Mouse (Mus musculus) hindbrain, embryonic 15.5 days (tissue): ENCODE measurements around the gene Rerg. TPM values are rescaled to one million over a fixed set of nuclear protein-coding genes. Genes with fewer than 3 reads are reported as not detected.

Source experiments
- ATAC-seq: fragments of 200-750 bp; cut with Nextera tagmentation; 2 replicates; pipeline ENCODE4 v1.8.0; 2017; ENCODE audit warnings: low read depth, moderate number of reproducible peaks, moderate TSS enrichment; ENCODE audit not compliant: low FRiP score
- H3K27ac ChIP-seq: fragments of 300-500 bp; sonication (generic); replicated peaks from 2 replicates; pipeline ENCODE4 v1.5.1; 2015; ENCODE audit warnings: mild to moderate bottlenecking, inconsistent platforms
- H3K27me3 ChIP-seq: fragments of 300-500 bp; sonication (generic); 2 replicates; pipeline ENCODE4 v1.6.1; 2015; ENCODE audit warnings: control low read depth, inconsistent platforms
- H3K36me3 ChIP-seq: fragments of 300-500 bp; sonication (generic); 2 replicates; pipeline ENCODE4 v1.6.1; 2015; ENCODE audit warnings: control low read depth, inconsistent platforms
- H3K4me1 ChIP-seq: fragments of 300-500 bp; sonication (generic); replicated peaks from 2 replicates; pipeline ENCODE4 v1.6.1; 2015; ENCODE audit warnings: control low read depth, inconsistent platforms
- H3K4me2 ChIP-seq: fragments of 300-500 bp; sonication (generic); 2 replicates; pipeline ENCODE4 v1.6.1; 2015; ENCODE audit warnings: moderate library complexity, mild to moderate bottlenecking, inconsistent platforms
- H3K4me3 ChIP-seq: fragments of 300-500 bp; sonication (generic); 2 replicates; pipeline ENCODE4 v1.5.1; 2015; ENCODE audit warnings: mild to moderate bottlenecking, inconsistent platforms
- H3K9ac ChIP-seq: fragments of 300-500 bp; sonication (generic); 2 replicates; pipeline ENCODE4 v1.6.1; 2015; ENCODE audit warnings: inconsistent platforms
- H3K9me3 ChIP-seq: fragments of 300-500 bp; sonication (generic); 2 replicates; pipeline ENCODE4 v1.6.1; 2016; ENCODE audit warnings: control low read depth, inconsistent platforms
- WGBS: fragments of 180-500 bp; shearing (Covaris S2); methylation state at CpG from one replicate; pipeline ENCODE4 v1.1.7; 2015; 5-methylcytosine and 5-hydroxymethylcytosine counted together
- polyA plus RNA-seq: library from polyadenylated mRNA; unstranded; fragments of >200 nt; fragmentation: Nextera tagmentation; extraction: Ambion mirVana; gene quantifications from 2 replicates; pipeline ENCODE4 v1.2.1, GENCODE M21; 2015

The Rerg gene
- polyA plus RNA-seq, 1 experiment from 2014 or later: 7.5 TPM

- Histone ChIP-seq H3K4me1 (peaks cover 10% of the 10 kb centered on the region; the same call in 1 of the 2 replicates), H3K4me3 (no peak overlapping the region), H3K36me3 (no peaks in the 10 kb centered on the region), H3K27ac (no peak overlapping the region), H3K9ac (no peak overlapping the region), H3K4me2 (no peak overlapping the region), H3K27me3 (no peaks in the 10 kb centered on the region), H3K9me3 (no peaks in the 10 kb centered on the region)
- no peak for ATAC-seq
- WGBS: 85% methylated on average over 3 of the region's 3 CpGs
Observed at GRCm38 (mm10) chr6:137125006-137125405, 45.3 kb downstream of the Rerg start.

GRCm38 (mm10) chr6:137116849-137117473, 53.3 kb downstream of the Rerg start:
- Histone ChIP-seq H3K4me2 (no peak overlapping the region), H3K27ac (no peak overlapping the region), H3K9ac (no peak overlapping the region), H3K4me1 (no peaks in the 10 kb centered on the region), H3K9me3 (no peaks in the 10 kb centered on the region), H3K4me3 (no peak overlapping the region), H3K36me3 (no peaks in the 10 kb centered on the region), H3K27me3 (no peaks in the 10 kb centered on the region)
- ATAC-seq: no peak
- 83% methylated on average over 1 of the region's 1 CpGs for WGBS

GRCm38 (mm10) chr6:137114859-137115258, 55.4 kb downstream of the Rerg start:
- Histone ChIP-seq H3K4me2 (no peak overlapping the region), H3K27ac (no peak overlapping the region), H3K4me3 (no peak overlapping the region), H3K9me3 (no peaks in the 10 kb centered on the region), H3K9ac (no peak overlapping the region), H3K4me1 (no peaks in the 10 kb centered on the region), H3K36me3 (no peaks in the 10 kb centered on the region), H3K27me3 (no peaks in the 10 kb centered on the region)
- WGBS: 77% methylated on average over 7 of the region's 7 CpGs
- ATAC-seq: no peak

- H3K36me3 ChIP-seq: no peaks in the 10 kb centered on the region
- H3K9ac ChIP-seq: no peak overlapping the region
- H3K27me3 ChIP-seq: no peaks in the 10 kb centered on the region
- ATAC-seq: no peak
- 86% methylated on average over 9 of the region's 9 CpGs for WGBS
- no peaks in the 10 kb centered on the region for H3K4me1 ChIP-seq
- H3K4me3 ChIP-seq: no peak overlapping the region
- no peaks in the 10 kb centered on the region for H3K9me3 ChIP-seq
- H3K27ac ChIP-seq: no peak overlapping the region
- H3K4me2 ChIP-seq: no peak overlapping the region
Observed at GRCm38 (mm10) chr6:137111266-137111813, 59.0 kb downstream of the Rerg start.

GRCm38 (mm10) chr6:137110778-137111174, 59.5 kb downstream of the Rerg start:
- Histone ChIP-seq H3K9me3 (no peaks in the 10 kb centered on the region), H3K4me2 (no peak overlapping the region), H3K9ac (no peak overlapping the region), H3K27ac (no peak overlapping the region), H3K4me1 (no peaks in the 10 kb centered on the region), H3K27me3 (no peaks in the 10 kb centered on the region), H3K4me3 (no peak overlapping the region), H3K36me3 (no peaks in the 10 kb centered on the region)
- no peak for ATAC-seq
- whole genome bisulfite sequencing: 87% methylated on average over 6 of the region's 6 CpGs

DNA sequence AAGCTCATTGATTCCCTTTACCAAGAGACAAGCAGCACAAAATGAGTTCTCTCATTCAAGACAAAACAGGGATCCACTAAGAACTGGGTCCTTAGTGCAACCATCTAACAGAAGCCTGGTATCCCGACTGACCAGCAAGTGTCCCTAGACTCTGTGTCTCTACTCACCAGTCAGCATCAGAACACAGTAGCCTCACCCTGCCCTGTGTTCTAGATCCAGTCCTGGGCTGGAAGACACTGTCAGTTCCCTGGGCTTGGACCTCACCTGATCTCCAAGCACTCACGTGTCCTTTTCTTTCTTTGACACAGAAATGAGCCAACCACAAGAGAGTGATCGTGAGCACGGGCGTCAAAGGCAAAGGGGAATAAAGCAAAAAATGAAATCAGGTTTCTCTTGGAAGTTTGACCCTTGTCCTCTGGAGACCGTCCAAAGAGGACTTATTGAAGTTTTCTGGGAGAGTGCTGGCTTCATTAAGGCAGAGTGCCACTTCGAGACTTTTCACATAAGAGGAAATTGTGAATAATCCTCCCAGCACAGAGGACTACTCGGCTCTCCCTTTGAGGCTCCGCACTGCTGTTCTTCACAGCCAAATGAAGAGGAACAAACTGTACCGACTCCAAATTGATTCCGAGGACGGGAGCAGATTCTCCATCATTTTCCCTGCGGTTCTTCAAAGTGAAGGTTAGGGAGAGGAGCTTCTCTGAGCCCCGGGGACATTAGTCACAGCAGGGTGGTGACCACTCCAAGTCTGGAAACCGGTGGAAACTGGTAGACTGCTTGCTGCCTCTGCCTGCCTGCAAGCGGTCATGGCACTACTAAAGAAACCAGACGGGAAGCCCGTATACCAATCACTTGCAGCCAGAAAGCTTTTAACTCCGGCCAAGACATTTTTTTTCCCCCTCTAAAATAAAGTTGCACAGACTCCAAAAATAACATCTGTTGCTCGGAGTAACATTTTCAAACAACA, 60.2 kb downstream of the Rerg start:
- no peak overlapping the region for H3K4me3 ChIP-seq
- no peak overlapping the region for H3K27ac ChIP-seq
- no peaks in the 10 kb centered on the region for H3K27me3 ChIP-seq
- H3K9me3 ChIP-seq: no peaks in the 10 kb centered on the region
- H3K4me1 ChIP-seq: no peaks in the 10 kb centered on the region
- H3K36me3 ChIP-seq: no peaks in the 10 kb centered on the region
- WGBS: 81% methylated on average over 20 of the region's 20 CpGs
- no peak for ATAC-seq
- no peak overlapping the region for H3K9ac ChIP-seq
- H3K4me2 ChIP-seq: no peak overlapping the region

GRCm38 (mm10) chr6:137105285-137105684, 65.0 kb downstream of the Rerg start:
- H3K27ac ChIP-seq: no peak overlapping the region
- H3K9ac ChIP-seq: no peak overlapping the region
- H3K27me3 ChIP-seq: no peaks in the 10 kb centered on the region
- H3K36me3 ChIP-seq: no peaks in the 10 kb centered on the region
- H3K9me3 ChIP-seq: no peaks in the 10 kb centered on the region
- H3K4me3 ChIP-seq: no peak overlapping the region
- H3K4me1 ChIP-seq: no peaks in the 10 kb centered on the region
- WGBS: 90% methylated on average over 4 of the region's 4 CpGs
- ATAC-seq: no peak
- no peak overlapping the region for H3K4me2 ChIP-seq

DNA sequence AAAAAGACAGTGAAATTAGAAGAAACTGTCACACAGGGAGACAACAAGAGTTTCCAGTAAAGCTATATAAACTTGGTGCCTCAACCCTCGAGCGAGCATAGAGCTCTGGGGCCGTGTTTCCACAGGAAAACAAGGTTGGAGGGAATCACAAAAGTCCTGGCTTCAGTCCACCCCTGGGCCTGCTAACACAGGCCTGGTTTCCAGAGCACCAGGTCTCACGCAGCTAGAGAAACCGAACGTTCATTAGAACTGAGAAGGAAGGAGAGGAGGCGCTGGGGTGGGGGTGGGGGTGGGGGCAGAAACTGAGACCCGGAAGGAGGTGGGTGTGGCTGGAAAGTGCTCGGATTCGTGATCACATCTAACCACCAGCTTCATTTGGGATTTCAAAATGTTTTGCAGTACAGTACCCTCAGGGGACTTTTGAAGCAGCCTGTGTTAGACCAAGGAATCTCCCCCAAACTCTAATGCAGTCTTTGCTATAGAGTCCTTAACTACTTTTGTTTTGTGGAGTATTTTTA, 67.6 kb downstream of the Rerg start:
- Histone ChIP-seq H3K27ac (no peak overlapping the region), H3K27me3 (no peaks in the 10 kb centered on the region), H3K36me3 (no peaks in the 10 kb centered on the region), H3K4me2 (no peak overlapping the region), H3K4me1 (no peaks in the 10 kb centered on the region), H3K9me3 (no peaks in the 10 kb centered on the region), H3K9ac (no peak overlapping the region), H3K4me3 (no peak overlapping the region)
- 64% methylated on average over 10 of the region's 10 CpGs for WGBS
- ATAC-seq: no peak

DNA sequence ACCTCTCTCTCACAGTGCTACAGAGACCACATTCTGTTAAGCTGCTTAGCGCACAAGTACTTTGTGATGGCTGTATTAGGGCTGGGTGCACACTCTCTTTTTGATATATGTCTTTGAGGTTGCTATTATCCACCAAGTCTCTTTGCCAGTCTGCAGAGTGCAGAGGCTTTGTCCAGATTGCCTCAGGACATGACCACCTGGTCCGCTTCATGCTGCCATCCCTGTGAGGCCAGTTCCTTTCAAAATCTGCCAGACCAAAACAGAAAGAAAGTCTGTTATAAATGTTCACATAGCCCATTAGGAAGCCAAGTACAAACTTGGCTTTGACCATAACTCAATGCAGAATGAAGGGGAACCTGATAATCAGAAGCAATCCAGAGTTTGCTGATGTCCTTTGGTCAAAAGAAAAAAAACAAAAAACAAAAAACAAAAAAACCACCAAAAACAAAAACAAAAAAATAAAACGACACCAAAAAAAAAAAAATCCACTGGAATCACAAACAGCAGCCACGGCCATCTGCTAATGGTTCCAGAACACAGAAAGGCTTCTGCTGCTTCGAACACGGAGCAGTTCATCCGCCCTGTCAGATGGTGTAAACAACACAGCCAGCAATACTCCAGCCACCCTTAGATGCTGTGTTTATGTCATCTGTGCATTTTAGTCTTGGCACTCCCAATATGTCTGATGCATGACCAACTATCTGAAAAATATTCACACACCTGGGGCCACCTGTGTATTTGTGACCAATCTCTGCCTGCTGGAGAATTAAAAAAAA, 68.2 kb downstream of the Rerg start:
- Histone ChIP-seq H3K9me3 (no peaks in the 10 kb centered on the region), H3K36me3 (no peaks in the 10 kb centered on the region), H3K4me3 (no peak overlapping the region), H3K4me2 (no peak overlapping the region), H3K27me3 (no peaks in the 10 kb centered on the region), H3K9ac (no peak overlapping the region), H3K4me1 (no peaks in the 10 kb centered on the region), H3K27ac (no peak overlapping the region)
- no peak for ATAC-seq
- 74% methylated on average over 7 of the region's 7 CpGs for WGBS

- H3K27ac ChIP-seq: no peak overlapping the region
- no peak for ATAC-seq
- H3K4me2 ChIP-seq: no peak overlapping the region
- no peaks in the 10 kb centered on the region for H3K27me3 ChIP-seq
- no peak overlapping the region for H3K4me3 ChIP-seq
- H3K36me3 ChIP-seq: no peaks in the 10 kb centered on the region
- H3K9ac ChIP-seq: no peak overlapping the region
- WGBS: 65% methylated on average over 2 of the region's 2 CpGs
- H3K4me1 ChIP-seq: no peaks in the 10 kb centered on the region
- no peaks in the 10 kb centered on the region for H3K9me3 ChIP-seq
Observed at GRCm38 (mm10) chr6:137100259-137100658, 70.0 kb downstream of the Rerg start.

DNA sequence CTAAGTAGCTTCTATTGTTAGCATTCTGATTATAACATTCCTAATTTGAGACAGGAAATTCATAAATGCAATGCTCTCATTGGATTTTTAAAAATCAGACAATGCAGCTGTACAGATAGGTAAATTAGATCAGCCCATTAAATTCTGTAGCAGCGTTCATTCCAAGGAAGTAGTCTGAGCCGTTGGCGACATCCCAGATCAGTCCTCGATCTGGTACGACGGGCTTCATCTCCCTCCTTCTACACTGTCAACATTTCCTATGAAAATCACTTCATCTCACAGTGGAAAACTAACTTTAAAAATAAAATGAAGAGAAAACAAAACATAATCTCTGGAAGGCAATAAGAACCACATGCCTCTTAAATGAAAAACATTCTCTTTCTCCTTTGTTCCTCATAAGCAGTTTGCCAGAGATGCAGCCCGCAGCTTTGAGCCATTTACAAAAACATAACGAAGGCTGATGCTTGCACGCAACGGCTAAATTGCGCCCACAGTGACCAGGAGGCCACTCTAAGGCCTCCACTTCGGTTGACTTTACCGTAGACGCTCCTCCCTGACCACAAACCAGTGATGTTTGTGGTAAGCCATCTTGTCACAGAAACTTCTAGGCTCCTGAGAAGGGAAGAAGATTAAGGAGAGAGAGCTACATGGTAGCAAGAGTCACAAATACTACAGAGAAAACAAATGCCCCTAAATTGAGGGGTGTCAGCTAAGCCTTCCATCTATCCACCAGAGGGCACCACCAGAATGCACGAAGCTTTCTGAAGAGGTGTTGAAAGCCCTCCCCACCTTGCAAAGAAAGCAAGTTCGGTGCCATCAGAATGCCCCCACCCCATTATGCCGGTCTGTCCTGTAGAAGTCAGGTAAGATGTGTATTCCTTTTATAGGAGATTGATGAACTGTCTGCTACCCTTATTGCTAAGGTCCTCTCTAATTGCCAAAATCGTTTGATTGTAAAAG, 71.8 kb downstream of the Rerg start:
- Histone ChIP-seq H3K9me3 (no peaks in the 10 kb centered on the region), H3K27me3 (no peaks in the 10 kb centered on the region), H3K4me3 (no peak overlapping the region), H3K36me3 (no peaks in the 10 kb centered on the region), H3K4me1 (no peaks in the 10 kb centered on the region), H3K4me2 (no peak overlapping the region), H3K27ac (no peak overlapping the region), H3K9ac (no peak overlapping the region)
- WGBS: 68% methylated on average over 18 of the region's 18 CpGs
- no peak for ATAC-seq
